Mouse (Mus musculus) adrenal gland, postnatal 4 days (tissue): Measurements from ENCODE around the gene Ap2a2. TPM values are rescaled to one million over a fixed set of nuclear protein-coding genes. Genes with fewer than 3 reads are reported as not detected.

ENCODE experiments used
- DNase-seq, 2 experiments: peaks; one replicate each; pipeline ENCODE4 v3.0.0; 2021 to 2022; ENCODE audit warnings: low spot score in 2 of 2, mixed read lengths in 2 of 2
- long read RNA-seq, 2 experiments: library from polyadenylated mRNA; stranded (forward); transcript quantifications; one replicate each; pipeline ENCODE4 v2.0.0; 2021
- total RNA-seq, 2 experiments: library from RNA; stranded (reverse); gene quantifications; 2 replicates each; pipeline ENCODE4 v1.2.3; 2021

The Ap2a2 gene
- 10 to 100 TPM; 75.6 to 81.5 TPM for total RNA-seq
- long read RNA-seq, experiment 1, full-length matches to known transcripts: 37 of 64 reads
- long read RNA-seq, experiment 1, partial matches to known transcripts: 8 of 64 reads
- long read RNA-seq, experiment 1, other reads (novel, unspliced or antisense): 19 of 64 reads
- long read RNA-seq, experiment 2, full-length matches to known transcripts: 90 of 181 reads
- long read RNA-seq, experiment 2, partial matches to known transcripts: 26 of 181 reads
- long read RNA-seq, experiment 2, other reads (novel, unspliced or antisense): 65 of 181 reads

DNA sequence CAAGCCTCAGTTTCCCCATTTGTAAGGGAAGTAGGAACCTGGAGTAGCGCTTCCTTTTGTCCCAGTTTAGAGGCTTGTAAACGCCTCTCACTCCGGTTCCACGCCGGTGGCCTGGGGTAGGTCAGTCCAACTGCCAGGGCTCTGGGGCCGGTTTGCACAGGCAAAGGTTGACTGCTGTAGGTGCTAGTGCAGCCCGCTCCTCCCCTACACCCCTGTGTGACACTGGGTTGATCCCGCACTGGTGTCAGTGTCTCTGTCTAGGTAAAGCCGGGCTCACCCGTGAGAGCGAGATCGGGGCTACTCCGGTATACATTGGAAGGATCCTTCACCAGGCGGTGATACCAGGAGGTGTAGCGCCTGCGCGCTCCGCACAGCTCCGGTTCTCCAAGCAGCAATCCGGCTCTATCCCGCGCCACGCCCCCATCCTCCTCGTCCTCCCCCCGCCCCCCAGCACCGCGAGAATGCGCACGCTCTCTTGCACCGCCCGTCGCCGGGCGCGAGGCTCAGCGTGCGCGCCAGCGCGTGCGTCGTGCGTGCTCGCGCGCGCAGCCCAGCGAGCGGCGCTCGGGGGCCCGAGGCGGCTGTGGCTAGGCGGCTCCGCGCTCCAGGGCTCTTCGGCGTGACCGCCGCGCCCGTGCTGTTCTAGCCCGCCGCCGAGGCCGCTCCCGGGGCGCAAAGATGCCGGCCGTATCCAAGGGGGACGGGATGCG, at the start of gene Ap2a2:
Gene Ap2a2, plus strand, starts transcription at position 492 of the 710 bp plus-strand sequence.
- DNase-seq: peak; percentile 68 to 86

- no peak for DNase-seq
Measured at GRCm38 (mm10) chr7:141517638-141518037, 44.3 kb upstream of the Ap2a2 start.

DNA sequence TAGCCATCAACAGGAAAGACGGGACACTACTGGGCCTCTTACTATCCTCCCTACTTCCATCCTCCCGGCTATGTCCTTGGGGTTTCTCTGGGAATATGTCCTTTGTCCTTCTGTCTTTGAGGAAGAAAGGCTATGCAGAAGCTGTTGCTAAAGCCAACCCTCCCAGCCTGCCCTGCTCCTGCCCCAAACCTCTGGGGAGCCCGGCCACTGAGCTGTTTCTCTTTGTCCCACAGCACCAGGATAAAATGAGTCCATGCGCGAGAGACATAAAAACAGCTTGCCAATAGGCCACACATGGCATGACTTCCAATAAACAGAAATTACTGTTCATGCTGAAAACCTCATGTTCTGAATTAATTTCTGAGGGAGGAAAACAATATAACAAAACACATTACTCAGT, 43.7 kb upstream of the Ap2a2 start:
- no peak for DNase-seq

DNA sequence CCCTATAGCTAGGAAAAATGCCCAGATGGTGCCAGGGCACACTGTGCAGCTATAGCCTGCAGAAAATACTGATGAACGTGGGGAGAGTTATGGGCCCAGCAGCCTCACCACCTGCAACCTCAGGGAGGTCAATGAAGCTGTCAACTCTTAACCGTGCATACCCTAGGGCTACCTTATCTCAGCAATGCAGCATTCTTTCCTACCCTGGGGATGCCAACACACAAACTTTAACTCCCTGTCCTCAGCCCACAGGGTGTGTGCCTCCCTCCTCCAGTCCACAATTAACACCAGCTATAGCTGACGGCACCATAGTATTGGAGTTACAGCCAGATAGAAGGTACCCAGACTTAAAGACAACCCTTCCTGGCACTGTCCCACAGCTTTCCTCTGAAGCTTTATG, 43.0 kb upstream of the Ap2a2 start:
- no peak for DNase-seq

GRCm38 (mm10) chr7:141519795-141520194, 42.2 kb upstream of the Ap2a2 start:
- no peak for DNase-seq

- DNase-seq: no peak
Measured at GRCm38 (mm10) chr7:141523007-141523406, 39.0 kb upstream of the Ap2a2 start.

- no peak for DNase-seq
Measured at GRCm38 (mm10) chr7:141524271-141524670, 37.7 kb upstream of the Ap2a2 start.

DNA sequence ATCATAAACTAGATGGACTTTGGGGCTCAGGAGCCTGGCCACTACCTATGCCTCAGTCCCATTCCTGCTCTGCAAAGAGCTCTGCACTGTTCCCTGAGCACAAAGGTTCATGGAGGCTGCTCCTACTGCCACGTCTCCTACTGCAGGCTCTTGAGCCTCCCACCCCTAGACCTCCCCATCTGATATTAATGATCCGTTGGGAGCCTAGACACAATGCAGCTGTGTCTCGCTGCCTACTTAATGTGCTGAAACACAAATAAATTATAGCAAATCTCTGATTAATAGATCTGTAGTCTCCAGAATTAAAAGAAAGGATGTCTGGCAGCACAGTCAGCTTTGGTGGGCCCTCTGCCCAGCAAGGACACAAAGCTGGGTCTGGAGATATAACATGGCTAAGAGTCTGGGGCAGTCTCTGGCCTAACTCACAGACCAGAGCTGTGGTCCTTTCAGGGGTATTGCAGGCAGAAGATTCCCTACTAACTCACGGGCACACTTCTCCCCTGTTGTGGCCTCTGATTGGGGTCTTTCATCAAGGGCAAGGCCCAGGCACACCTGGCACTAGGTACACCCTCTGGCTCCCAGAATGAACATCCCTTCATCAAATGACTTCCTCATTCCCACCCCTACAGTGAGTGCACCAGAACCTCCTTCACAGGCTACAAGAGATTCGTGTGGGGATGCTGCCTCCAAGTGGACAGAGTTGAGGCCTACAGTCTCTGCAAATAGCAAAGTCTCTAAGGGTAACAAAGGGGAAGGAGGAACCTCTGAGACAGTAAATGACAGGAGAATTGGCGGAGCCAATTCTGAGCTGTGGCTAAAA, 37.0 kb upstream of the Ap2a2 start:
- peak; percentile 21 to 61 for DNase-seq

DNA sequence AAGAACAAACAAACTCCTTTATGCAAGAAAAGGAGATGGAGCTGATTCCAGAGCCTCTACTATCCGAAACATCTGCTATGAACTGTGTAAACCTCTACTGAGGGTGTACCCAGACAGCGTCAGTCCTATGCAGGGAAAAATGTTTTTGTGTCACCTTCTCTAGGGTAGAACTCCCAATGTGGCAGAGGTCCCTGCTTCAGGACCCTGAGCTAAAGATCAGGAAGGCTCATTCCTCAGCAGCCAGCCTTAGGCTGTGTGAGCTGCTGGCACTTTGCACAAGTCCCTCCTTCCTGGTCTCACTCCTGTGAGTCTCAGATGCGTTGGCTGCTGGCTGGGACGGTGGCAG, 36.4 kb upstream of the Ap2a2 start:
- no peak for DNase-seq

DNA sequence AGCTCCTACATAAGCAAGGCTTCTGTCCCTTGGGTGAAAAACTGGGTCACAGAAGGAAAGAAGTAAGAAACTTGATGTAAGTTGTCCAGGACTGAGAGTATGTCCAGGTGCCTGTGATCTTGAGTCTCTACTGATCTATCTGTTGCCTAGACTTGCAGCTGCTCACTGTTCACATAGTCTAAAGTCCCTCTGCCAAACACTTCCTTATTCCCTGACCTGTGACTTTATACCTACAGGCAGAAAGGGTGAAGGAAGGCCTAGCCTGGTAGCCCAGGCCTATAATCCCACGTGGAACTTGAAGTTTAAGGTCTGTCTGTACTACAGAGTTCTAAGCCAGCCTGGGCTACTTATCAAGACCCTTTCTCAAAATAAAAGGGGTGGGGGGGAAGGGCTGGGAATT, 26.4 kb upstream of the Ap2a2 start:
- DNase-seq: no peak

- no peak for DNase-seq
Measured at GRCm38 (mm10) chr7:141538852-141539555, 23.0 kb upstream of the Ap2a2 start.

- peak; percentile 92 to 97 for DNase-seq
Measured at GRCm38 (mm10) chr7:141539556-141540311, 22.2 kb upstream of the Ap2a2 start, which contains the start of gene Chid1. Chid1 (minus strand) TSS chr7:141539857.

- no peak for DNase-seq
Measured at GRCm38 (mm10) chr7:141540312-141541081, 21.5 kb upstream of the Ap2a2 start.

DNA sequence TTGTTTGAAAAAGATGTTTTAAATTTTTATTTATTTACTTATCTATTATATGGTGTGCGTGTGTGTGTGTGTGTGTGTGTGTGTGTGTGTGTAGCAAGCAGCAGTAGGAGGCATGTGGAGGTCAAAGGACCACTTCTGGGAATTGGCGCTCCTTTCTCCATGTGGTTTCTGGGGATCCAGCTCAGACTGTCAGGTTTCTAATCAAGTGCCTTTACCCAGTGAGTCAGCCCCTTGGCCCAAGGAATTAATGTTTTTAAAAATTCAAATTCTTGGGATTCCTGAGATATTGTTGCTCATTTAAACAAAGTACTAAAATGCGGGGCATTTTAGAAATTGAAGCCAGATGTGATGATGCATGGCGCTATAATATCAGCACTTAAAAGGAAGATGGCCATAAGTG, 20.3 kb upstream of the Ap2a2 start:
- no peak for DNase-seq

- DNase-seq: no peak
Measured at GRCm38 (mm10) chr7:141542588-141542987, 19.4 kb upstream of the Ap2a2 start.

DNA sequence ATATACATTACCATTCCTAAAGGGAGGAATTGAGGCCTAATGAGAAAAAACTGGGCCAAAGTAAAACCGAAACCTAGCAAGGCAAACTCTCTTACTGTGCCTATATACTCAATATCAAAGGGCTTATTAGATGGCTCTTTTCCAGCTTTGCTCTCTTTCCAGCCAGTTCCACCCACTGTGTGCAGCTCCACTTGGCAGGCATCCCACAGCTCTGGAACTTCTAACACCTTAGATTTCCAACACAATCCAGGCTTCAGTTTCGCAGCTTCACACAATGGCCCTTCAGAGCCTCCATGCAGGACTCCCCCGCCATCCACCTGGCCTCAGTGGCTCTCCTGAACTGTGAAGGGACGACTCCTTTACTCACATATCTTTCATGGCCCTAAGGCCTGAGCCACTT, 17.3 kb upstream of the Ap2a2 start:
- DNase-seq: no peak

DNA sequence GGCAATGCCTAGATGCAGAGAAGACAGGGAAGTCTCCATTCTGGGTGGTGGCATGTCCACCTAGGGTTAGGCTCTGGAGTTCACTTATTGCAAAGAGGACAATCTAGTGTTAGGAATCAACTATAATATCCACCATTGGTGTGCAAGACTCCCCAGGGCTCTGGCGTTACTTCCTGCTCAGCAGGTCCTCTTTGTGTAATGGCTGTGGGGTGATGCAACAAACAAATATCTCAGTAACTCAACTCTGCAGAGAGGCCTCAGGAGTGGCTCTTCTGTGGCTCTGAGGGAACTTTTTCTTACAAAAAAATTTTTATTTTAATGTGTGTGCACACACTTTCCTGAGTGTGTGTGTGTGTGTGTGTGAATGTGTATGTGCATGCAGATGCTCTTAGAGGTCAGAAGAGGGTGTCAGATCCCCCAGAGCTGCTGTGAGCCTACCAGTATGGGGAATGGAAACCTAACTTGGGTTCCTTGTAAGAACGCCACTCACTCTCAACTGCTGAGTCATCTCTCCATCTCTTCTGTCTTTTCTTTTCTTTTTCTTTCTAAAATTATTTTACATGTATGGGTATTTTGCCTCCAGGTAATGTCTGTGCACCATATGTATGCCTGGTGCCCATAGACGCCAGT, 12.4 kb upstream of the Ap2a2 start:
- DNase-seq: no peak

GRCm38 (mm10) chr7:141550464-141550863, 11.5 kb upstream of the Ap2a2 start:
- no peak for DNase-seq

- DNase-seq: no peak
Measured at GRCm38 (mm10) chr7:141558329-141558776, 3.6 kb upstream of the Ap2a2 start.
